Mouse (Mus musculus): ENCODE data around the gene Gm8797. TPM values are rescaled to one million over a fixed set of nuclear protein-coding genes. Genes with fewer than 3 reads are reported as not detected.

Gm8797 gene
- total RNA-seq (2023), result 9.8 TPM

GRCm38 (mm10) chr3:5750506-5750905 is at the start of gene Gm8797:
Gm8797 (plus strand) TSS chr3:5750806.

